Comparison of ENCODE assay signal across 7 mouse cellular contexts in genomic region chr11:88114871-88115301, GRCm38 (mm10). TPM values are rescaled to one million over a fixed set of nuclear protein-coding genes. Genes with fewer than 3 reads are reported as not detected.
DNase-seq lines count a peak whose midpoint lies in the region; ATAC-seq lines count a peak whose summit lies in the region.

No protein-coding gene starts in this region.

- peak overlapping the region; percentile 7; the same call in 1 of the 2 replicates for H3K27ac ChIP-seq in embryonic facial prominence, embryonic 12.5 days
- H3K27ac ChIP-seq in heart, embryonic 15.5 days, result peak overlapping the region; percentile 73
- peak overlapping the region; percentile 30 for H3K27ac ChIP-seq in kidney, embryonic 16.5 days (ENCODE audit: low read length)

- H3K9ac ChIP-seq in embryonic facial prominence, embryonic 12.5 days, result no peak overlapping the region
- 0 out of 2 replicates have a peak overlapping the region, but pooled peaks have one; percentile 4 for H3K9ac ChIP-seq in heart, embryonic 15.5 days
- no peak overlapping the region for H3K9ac ChIP-seq in kidney, embryonic 16.5 days (replicated peaks; ENCODE audit: low read length)

- H3K4me1 ChIP-seq in embryonic facial prominence, embryonic 12.5 days, result peaks cover 62% of the 10 kb centered on the region
- H3K4me1 ChIP-seq in heart, embryonic 15.5 days (replicated peaks), result peaks cover 90% of the 10 kb centered on the region
- peaks cover 65% of the 10 kb centered on the region for H3K4me1 ChIP-seq in kidney, embryonic 16.5 days (ENCODE audit: insufficient read depth, low read length)

- no peaks in the 10 kb centered on the region for H3K36me3 ChIP-seq in embryonic facial prominence, embryonic 12.5 days
- H3K36me3 ChIP-seq in heart, embryonic 15.5 days, result no peaks in the 10 kb centered on the region
- no peaks in the 10 kb centered on the region for H3K36me3 ChIP-seq in kidney, embryonic 16.5 days (ENCODE audit: insufficient read depth, low read length)

- no peaks in the 10 kb centered on the region for H3K9me3 ChIP-seq in embryonic facial prominence, embryonic 12.5 days
- H3K9me3 ChIP-seq in heart, embryonic 15.5 days (replicated peaks), result no peaks in the 10 kb centered on the region
- H3K9me3 ChIP-seq in kidney, embryonic 16.5 days (ENCODE audit: low read length), result no peaks in the 10 kb centered on the region

- no peak for ATAC-seq in embryonic facial prominence, embryonic 12.5 days (ENCODE audit: insufficient number of reproducible peaks, insufficient read depth, low FRiP score, low TSS enrichment)
- peak; percentile 23; the same call in 1 of the 2 replicates for ATAC-seq in heart, embryonic 15.5 days (replicated peaks; ENCODE audit: insufficient number of reproducible peaks, insufficient read depth, low FRiP score, low read depth)
- peak; percentile 66; the same call in 1 of the 2 replicates for ATAC-seq in kidney, embryonic 16.5 days (ENCODE audit: low FRiP score, low TSS enrichment)
- ATAC-seq in megakaryocyte progenitor cell, adult 5-6 weeks (replicated peaks; ENCODE audit: poor library complexity), result peak; percentile 82

- no peaks in the 10 kb centered on the region for H3K27me3 ChIP-seq in embryonic facial prominence, embryonic 12.5 days
- H3K27me3 ChIP-seq in heart, embryonic 15.5 days, result no peaks in the 10 kb centered on the region
- no peaks in the 10 kb centered on the region for H3K27me3 ChIP-seq in kidney, embryonic 16.5 days (ENCODE audit: insufficient read depth, low read length)

- H3K4me2 ChIP-seq in embryonic facial prominence, embryonic 12.5 days (replicated peaks), result peak overlapping the region; percentile 2; the same call in 1 of the 2 replicates
- peak overlapping the region; percentile 14 for H3K4me2 ChIP-seq in heart, embryonic 15.5 days
- H3K4me2 ChIP-seq in kidney, embryonic 16.5 days (replicated peaks; ENCODE audit: low read depth, low read length), result no peak overlapping the region

- 37% methylated on average over 6 of the region's 8 CpGs for WGBS in embryonic facial prominence, embryonic 12.5 days
- WGBS in heart, embryonic 15.5 days, result 8% methylated on average over 8 of the region's 8 CpGs
- 19% methylated on average over 8 of the region's 8 CpGs for WGBS in kidney, embryonic 16.5 days

- peak; percentile 58 to 68 for DNase-seq in adrenal gland, postnatal 36 days
- peak; percentile 13 to 43 for DNase-seq in thymus, postnatal 36 days
- DNase-seq in layer of hippocampus, postnatal 14 days (ENCODE audit: low spot score in 2 of 2), result no peak

- no peak overlapping the region for H3K4me3 ChIP-seq in embryonic facial prominence, embryonic 12.5 days
- no peak overlapping the region for H3K4me3 ChIP-seq in heart, embryonic 15.5 days
- no peak overlapping the region for H3K4me3 ChIP-seq in kidney, embryonic 16.5 days (ENCODE audit: low read length)

RNA-seq across cellular contexts. Expression of gene Cuedc1, which starts 17.0 kb away (rescaled TPM):
- total RNA-seq in adrenal gland, postnatal 36 days (2021), result 10 to 100 TPM; 46.9 to 53.4 TPM
- 36.4 and 42.0 TPM in 2 replicates for polyA plus RNA-seq in embryonic facial prominence, embryonic 12.5 days (2016; fragmentation: Nextera tagmentation; extraction: Ambion mirVana)
- polyA plus RNA-seq in heart, embryonic 15.5 days (2015; fragmentation: Nextera tagmentation; extraction: Ambion mirVana), result 18.4 and 20.3 TPM in 2 replicates
- polyA plus RNA-seq in kidney, embryonic 16.5 days (2015; fragmentation: Nextera tagmentation; extraction: Ambion mirVana), result 14.6 and 14.7 TPM in 2 replicates
- total RNA-seq in megakaryocyte progenitor cell, adult 5-6 weeks (2015), result 0.73 and 3.7 TPM in 2 replicates
- 0.12 and 1.0 TPM in 2 replicates for total RNA-seq in megakaryocyte progenitor cell, adult 5-6 weeks (2017)
- 10 to 100 TPM; 32.0 to 32.1 TPM for total RNA-seq in layer of hippocampus, postnatal 14 days (2021)

RNA-seq across cellular contexts. Expression of gene Vezf1, which starts 46.8 kb away (rescaled TPM):
- total RNA-seq in adrenal gland, postnatal 36 days (2021), result 10 to 100 TPM; 49.3 to 50.9 TPM
- polyA plus RNA-seq in embryonic facial prominence, embryonic 12.5 days (2016; fragmentation: Nextera tagmentation; extraction: Ambion mirVana), result 59.0 and 59.8 TPM in 2 replicates
- 22.2 and 24.9 TPM in 2 replicates for polyA plus RNA-seq in heart, embryonic 15.5 days (2015; fragmentation: Nextera tagmentation; extraction: Ambion mirVana)
- 40.2 and 44.3 TPM in 2 replicates for polyA plus RNA-seq in kidney, embryonic 16.5 days (2015; fragmentation: Nextera tagmentation; extraction: Ambion mirVana)
- total RNA-seq in megakaryocyte progenitor cell, adult 5-6 weeks (2015), result 37.5 and 41.8 TPM in 2 replicates
- 16.2 and 18.8 TPM in 2 replicates for total RNA-seq in megakaryocyte progenitor cell, adult 5-6 weeks (2017)
- 10 to 100 TPM; 24.8 to 27.7 TPM for total RNA-seq in layer of hippocampus, postnatal 14 days (2021)

Comparison
In these comparisons a context has a peak if more than half of its experiments do, and no peak if none do; other contexts are left out.
1. DNase-seq: peak in adrenal gland, postnatal 36 days (2 of 2) and thymus, postnatal 36 days (2 of 2); none in layer of hippocampus, postnatal 14 days (0 of 2).
2. H3K27ac ChIP-seq: peak in every context shown above with its lines; median percentile 73 in heart, embryonic 15.5 days; 30 in kidney, embryonic 16.5 days; 7 in embryonic facial prominence, embryonic 12.5 days.
3. RNA of gene Cuedc1, which starts 17.0 kb away (total RNA-seq): 46.9 to 53.4 TPM in adrenal gland, postnatal 36 days and 32.0 to 32.1 TPM in layer of hippocampus, postnatal 14 days; 0.12 to 3.7 TPM in megakaryocyte progenitor cell, adult 5-6 weeks; every median in the first group is over 4 times any median in the second.